Mouse (Mus musculus): Measurements from ENCODE around the gene Cnot11. TPM values are rescaled to one million over a fixed set of nuclear protein-coding genes. Genes with fewer than 3 reads are reported as not detected.
"Not testable (repeated sequence)": the region's sequence is repeated elsewhere in the genome, so short reads cannot be mapped to it uniquely, and the experiment has no call there.

The Cnot11 gene
- total RNA-seq, 2 experiments from 2014 or later, result 20.0 to 20.3 TPM

GRCm38 (mm10) chr1:39579139-39579538, 44.3 kb downstream of the Cnot11 start:
- no peak for DNase-seq

- DNase-seq, result no peak
These were observed 46.4 kb downstream of the Cnot11 start for GRCm38 (mm10) chr1:39581215-39581614.

GRCm38 (mm10) chr1:39583173-39583572, 48.4 kb downstream of the Cnot11 start:
- DNase-seq, result no peak

- no peak for DNase-seq
These were observed 50.6 kb downstream of the Cnot11 start for GRCm38 (mm10) chr1:39585416-39585815.

GRCm38 (mm10) chr1:39590193-39590592, 55.4 kb downstream of the Cnot11 start:
- DNase-seq, result no peak

GRCm38 (mm10) chr1:39591557-39591956, 56.8 kb downstream of the Cnot11 start:
- DNase-seq, result not testable (repeated sequence)

GRCm38 (mm10) chr1:39592090-39592489, 57.3 kb downstream of the Cnot11 start:
- no peak for DNase-seq

- no peak for DNase-seq
These were observed 59.0 kb downstream of the Cnot11 start for GRCm38 (mm10) chr1:39593836-39594235.

Other genes with a start within 250 kb of the Cnot11 start
- gene Rpl31, start 167.2 kb upstream of the Cnot11 start, total RNA-seq (2021), result 100 to 1,000 TPM; 739 to 814 TPM
- 10 to 100 TPM in 1 of 2 experiments, 1 to 10 TPM in 1; 6.9 to 18.7 TPM for gene Tbc1d8, start 56.2 kb upstream of the Cnot11 start, total RNA-seq (2021)
- 10 to 100 TPM; 48.3 to 51.5 TPM for gene Rnf149, start 42.4 kb downstream of the Cnot11 start, total RNA-seq (2021)
- gene Creg2, start 116.5 kb downstream of the Cnot11 start, total RNA-seq (2021), result under 1 TPM; 0.13 to 0.23 TPM
- gene Rfx8, start 186.0 kb downstream of the Cnot11 start, total RNA-seq (2021), result under 1 TPM in 1 of 2 experiments, not detected in 1; 0.20 TPM